Mouse (Mus musculus) thymus, postnatal 10 days (tissue): ENCODE results near the gene Gm13305.
"Not testable (repeated sequence)": the region's sequence is repeated elsewhere in the genome, so short reads cannot be mapped to it uniquely, and the experiment has no call there.

Experiments used
- DNase-seq, 2 experiments: peaks; one replicate each; pipeline ENCODE4 v3.0.0; 2021; ENCODE audit warnings: low spot score in 2 of 2

Gm13305 gene

GRCm38 (mm10) chr4:42168503-42168902 is at the start of gene Gm13305:
TSS of gene Gm13305 (minus strand) at chr4:42168603.
- DNase-seq: not testable (repeated sequence)

- not testable (repeated sequence) for DNase-seq
Measured at GRCm38 (mm10) chr4:42184980-42185372, 16.6 kb upstream of the Gm13305 start.

GRCm38 (mm10) chr4:42184324-42184979 is 16.0 kb upstream of the Gm13305 start:
- not testable (repeated sequence) for DNase-seq

GRCm38 (mm10) chr4:42183234-42184197 is 15.1 kb upstream of the Gm13305 start:
- DNase-seq: not testable (repeated sequence)

- not testable (repeated sequence) for DNase-seq
Measured at GRCm38 (mm10) chr4:42178243-42178642, 9.8 kb upstream of the Gm13305 start.

GRCm38 (mm10) chr4:42153136-42153535 is 15.3 kb downstream of the Gm13305 start, which contains the start of gene Gm13306:
TSS of gene Gm13306 (plus strand) at chr4:42153436.
- not testable (repeated sequence) for DNase-seq

GRCm38 (mm10) chr4:42114517-42114916 is 53.9 kb downstream of the Gm13305 start, which contains the start of gene Gm13304:
TSS of gene Gm13304 (plus strand) at chr4:42114817.
- not testable (repeated sequence) for DNase-seq
